Mouse (Mus musculus): ENCODE measurements around the gene Prkcb. TPM values are rescaled to one million over a fixed set of nuclear protein-coding genes. Genes with fewer than 3 reads are reported as not detected.

Gene Prkcb
- polyA plus RNA-seq, 1 experiment from 2014 or later: 32.5 TPM

GRCm38 (mm10) chr7:122313690-122314477 is 25.3 kb downstream of the Prkcb start:
- ATAC-seq (ENCODE audit: low FRiP score): no peak
- Histone ChIP-seq H3K27me3 (no peaks in the 10 kb centered on the region), H3K4me3 (no peak overlapping the region), H3K36me3 (no peaks in the 10 kb centered on the region), H3K9ac (no peak overlapping the region), H3K4me1 (peaks cover 11% of the 10 kb centered on the region), H3K9me3 (replicated peaks) (no peaks in the 10 kb centered on the region), H3K27ac (no peak overlapping the region), H3K4me2 (replicated peaks) (no peak overlapping the region)
- 87% methylated on average over 12 of the region's 12 CpGs for WGBS

- H3K27ac ChIP-seq: no peak overlapping the region
- no peak overlapping the region for H3K9ac ChIP-seq
- H3K4me2 ChIP-seq (replicated peaks): no peak overlapping the region
- 87% methylated on average over 8 of the region's 8 CpGs for WGBS
- no peaks in the 10 kb centered on the region for H3K9me3 ChIP-seq (replicated peaks)
- H3K36me3 ChIP-seq: no peaks in the 10 kb centered on the region
- H3K4me3 ChIP-seq: no peak overlapping the region
- no peaks in the 10 kb centered on the region for H3K27me3 ChIP-seq
- ATAC-seq (ENCODE audit: low FRiP score): no peak
- peaks cover 11% of the 10 kb centered on the region for H3K4me1 ChIP-seq
Observed at GRCm38 (mm10) chr7:122315720-122316331, 27.3 kb downstream of the Prkcb start.

GRCm38 (mm10) chr7:122316681-122317080 is 28.1 kb downstream of the Prkcb start:
- WGBS: 85% methylated on average over 3 of the region's 3 CpGs
- no peak for ATAC-seq (ENCODE audit: low FRiP score)
- H3K4me1 ChIP-seq: peaks cover 11% of the 10 kb centered on the region
- no peak overlapping the region for H3K4me3 ChIP-seq
- no peak overlapping the region for H3K27ac ChIP-seq
- no peak overlapping the region for H3K9ac ChIP-seq
- no peak overlapping the region for H3K4me2 ChIP-seq (replicated peaks)
- no peaks in the 10 kb centered on the region for H3K36me3 ChIP-seq
- H3K9me3 ChIP-seq (replicated peaks): no peaks in the 10 kb centered on the region
- H3K27me3 ChIP-seq: no peaks in the 10 kb centered on the region

GRCm38 (mm10) chr7:122317485-122317884 is 28.9 kb downstream of the Prkcb start:
- Histone ChIP-seq H3K4me1 (peaks cover 6% of the 10 kb centered on the region), H3K36me3 (no peaks in the 10 kb centered on the region), H3K9ac (no peak overlapping the region), H3K4me2 (replicated peaks) (no peak overlapping the region), H3K27me3 (no peaks in the 10 kb centered on the region), H3K4me3 (no peak overlapping the region), H3K9me3 (replicated peaks) (no peaks in the 10 kb centered on the region), H3K27ac (no peak overlapping the region)
- ATAC-seq (ENCODE audit: low FRiP score): no peak

GRCm38 (mm10) chr7:122319566-122319965 is 31.0 kb downstream of the Prkcb start:
- H3K27me3 ChIP-seq: no peaks in the 10 kb centered on the region

GRCm38 (mm10) chr7:122320843-122321544 is 32.4 kb downstream of the Prkcb start:
- no peaks in the 10 kb centered on the region for H3K27me3 ChIP-seq
- no peaks in the 10 kb centered on the region for H3K9me3 ChIP-seq (replicated peaks)
- H3K36me3 ChIP-seq: no peaks in the 10 kb centered on the region
- no peaks in the 10 kb centered on the region for H3K4me1 ChIP-seq
- H3K9ac ChIP-seq: no peak overlapping the region
- 94% methylated on average over 7 of the region's 7 CpGs for WGBS
- H3K4me2 ChIP-seq (replicated peaks): no peak overlapping the region
- no peak overlapping the region for H3K27ac ChIP-seq
- ATAC-seq (ENCODE audit: low FRiP score): no peak
- no peak overlapping the region for H3K4me3 ChIP-seq

More at GRCm38 (mm10) chr7:122319566-122319965, 31.0 kb downstream of the Prkcb start:
- no peak overlapping the region for H3K27ac ChIP-seq
- 81% methylated on average over 9 of the region's 9 CpGs for WGBS
- no peak overlapping the region for H3K4me3 ChIP-seq
- no peaks in the 10 kb centered on the region for H3K9me3 ChIP-seq (replicated peaks)
- no peaks in the 10 kb centered on the region for H3K4me1 ChIP-seq
- no peak for ATAC-seq (ENCODE audit: low FRiP score)
- H3K9ac ChIP-seq: no peak overlapping the region
- H3K36me3 ChIP-seq: no peaks in the 10 kb centered on the region
- no peak overlapping the region for H3K4me2 ChIP-seq (replicated peaks)

GRCm38 (mm10) chr7:122322038-122322690 is 33.6 kb downstream of the Prkcb start:
- no peak for ATAC-seq (ENCODE audit: low FRiP score)
- no peak overlapping the region for H3K4me3 ChIP-seq
- H3K4me2 ChIP-seq (replicated peaks): no peak overlapping the region
- H3K9ac ChIP-seq: no peak overlapping the region
- 66% methylated on average over 8 of the region's 8 CpGs for WGBS
- H3K9me3 ChIP-seq (replicated peaks): no peaks in the 10 kb centered on the region
- no peaks in the 10 kb centered on the region for H3K27me3 ChIP-seq
- no peaks in the 10 kb centered on the region for H3K36me3 ChIP-seq
- no peaks in the 10 kb centered on the region for H3K4me1 ChIP-seq
- no peak overlapping the region for H3K27ac ChIP-seq

GRCm38 (mm10) chr7:122327942-122328341 is 39.4 kb downstream of the Prkcb start:
- H3K4me2 ChIP-seq (replicated peaks): no peak overlapping the region
- peaks cover 5% of the 10 kb centered on the region for H3K4me1 ChIP-seq
- H3K9ac ChIP-seq: no peak overlapping the region
- no peak for ATAC-seq (ENCODE audit: low FRiP score)
- 99% methylated on average over 3 of the region's 3 CpGs for WGBS
- no peaks in the 10 kb centered on the region for H3K36me3 ChIP-seq
- H3K27ac ChIP-seq: no peak overlapping the region
- H3K9me3 ChIP-seq (replicated peaks): no peaks in the 10 kb centered on the region
- H3K4me3 ChIP-seq: no peak overlapping the region
- no peaks in the 10 kb centered on the region for H3K27me3 ChIP-seq

- no peak overlapping the region for H3K27ac ChIP-seq
- H3K9ac ChIP-seq: no peak overlapping the region
- H3K4me2 ChIP-seq (replicated peaks): no peak overlapping the region
- no peaks in the 10 kb centered on the region for H3K27me3 ChIP-seq
- ATAC-seq (ENCODE audit: low FRiP score): no peak
- no peaks in the 10 kb centered on the region for H3K9me3 ChIP-seq (replicated peaks)
- no peaks in the 10 kb centered on the region for H3K36me3 ChIP-seq
- 86% methylated on average over 5 of the region's 5 CpGs for WGBS
- H3K4me1 ChIP-seq: peaks cover 5% of the 10 kb centered on the region
- no peak overlapping the region for H3K4me3 ChIP-seq
Observed at GRCm38 (mm10) chr7:122328466-122328865, 39.9 kb downstream of the Prkcb start.

- H3K9ac ChIP-seq: no peak overlapping the region
- H3K4me1 ChIP-seq: peaks cover 5% of the 10 kb centered on the region
- H3K9me3 ChIP-seq (replicated peaks): no peaks in the 10 kb centered on the region
- no peak overlapping the region for H3K4me3 ChIP-seq
- no peaks in the 10 kb centered on the region for H3K36me3 ChIP-seq
- WGBS: 81% methylated on average over 4 of the region's 4 CpGs
- no peak for ATAC-seq (ENCODE audit: low FRiP score)
- no peaks in the 10 kb centered on the region for H3K27me3 ChIP-seq
- H3K27ac ChIP-seq: no peak overlapping the region
- H3K4me2 ChIP-seq (replicated peaks): no peak overlapping the region
Observed at GRCm38 (mm10) chr7:122329588-122329987, 41.0 kb downstream of the Prkcb start.

- peaks cover 8% of the 10 kb centered on the region for H3K4me1 ChIP-seq
- H3K9me3 ChIP-seq (replicated peaks): no peaks in the 10 kb centered on the region
- 83% methylated on average over 7 of the region's 7 CpGs for WGBS
- no peak overlapping the region for H3K4me2 ChIP-seq (replicated peaks)
- H3K4me3 ChIP-seq: no peak overlapping the region
- H3K27me3 ChIP-seq: no peaks in the 10 kb centered on the region
- no peaks in the 10 kb centered on the region for H3K36me3 ChIP-seq
- H3K27ac ChIP-seq: no peak overlapping the region
- no peak overlapping the region for H3K9ac ChIP-seq
- ATAC-seq (ENCODE audit: low FRiP score): no peak
Observed at GRCm38 (mm10) chr7:122333686-122334085, 45.1 kb downstream of the Prkcb start.

GRCm38 (mm10) chr7:122337302-122337701 is 48.8 kb downstream of the Prkcb start:
- Histone ChIP-seq H3K9ac (no peak overlapping the region), H3K4me1 (0 out of 2 replicates have a peak, but pooled peaks cover 3% of the 10 kb centered on the region), H3K4me3 (no peak overlapping the region), H3K9me3 (replicated peaks) (no peaks in the 10 kb centered on the region), H3K27ac (no peak overlapping the region), H3K4me2 (replicated peaks) (no peak overlapping the region), H3K36me3 (no peaks in the 10 kb centered on the region), H3K27me3 (no peaks in the 10 kb centered on the region)
- no peak for ATAC-seq (ENCODE audit: low FRiP score)
- WGBS: 89% methylated on average over 3 of the region's 3 CpGs

Data from hindbrain, embryonic 12.5 days (tissue).